Mouse (Mus musculus): Measurements from ENCODE around the gene Lrrc8d.

- no peak for TF ChIP-seq CTCF (IDR thresholded peaks at IDR 0.05 in 2 of 3, conservative IDR thresholded peaks at IDR 0.05 in 1 of 3; ENCODE audit: control insufficient read depth in 1 of 3, insufficient read depth in 1 of 3, low read depth in 2 of 3, low read length in 3 of 3, poor library complexity in 1 of 3, severe bottlenecking in 1 of 3)
- no peak for TF ChIP-seq BHLHE40 (IDR thresholded peaks at IDR 0.05; ENCODE audit: borderline replicate concordance, low read depth, low read length)
- no peak for TF ChIP-seq UBTF (IDR thresholded peaks at IDR 0.05; ENCODE audit: borderline replicate concordance, insufficient read depth, low read depth, low read length)
- no peak for TF ChIP-seq JUND (IDR thresholded peaks at IDR 0.05; ENCODE audit: low read depth, low read length)
- TF ChIP-seq EP300 (IDR thresholded peaks at IDR 0.05; ENCODE audit: low read depth in 1 of 2, low read length in 2 of 2) = no peak
- no peak for TF ChIP-seq CHD2 (IDR thresholded peaks at IDR 0.05; ENCODE audit: low read length)
- no peak for TF ChIP-seq E2F4 (IDR thresholded peaks at IDR 0.05; ENCODE audit: borderline replicate concordance, low read depth, low read length)
- no peak for TF ChIP-seq GABPA (IDR thresholded peaks at IDR 0.05; ENCODE audit: low read depth, low read length)
- no peak for TF ChIP-seq POLR2AphosphoS2 (IDR thresholded peaks at IDR 0.05; ENCODE audit: low read length)
- no peak for TF ChIP-seq POLR2A (IDR thresholded peaks at IDR 0.05; ENCODE audit: control insufficient read depth in 1 of 2, insufficient read depth in 1 of 2, low read depth in 1 of 2, low read length in 2 of 2, poor library complexity in 1 of 2)
- no peak for TF ChIP-seq RCOR1 (IDR thresholded peaks at IDR 0.05; ENCODE audit: low read depth, low read length)
Observed at GRCm38 (mm10) chr5:105715095-105715494, 15.3 kb downstream of the Lrrc8d start.

All from MEL (cell line).